Mouse (Mus musculus): Measurements from ENCODE around the gene Sptan1. TPM values are rescaled to one million over a fixed set of nuclear protein-coding genes. Genes with fewer than 3 reads are reported as not detected.

Gene Sptan1
- polyA plus RNA-seq, 1 experiment from 2014 or later, result 58.6 TPM

- no peak for TF ChIP-seq CTCF (IDR thresholded peaks at IDR 0.05; ENCODE audit: low read depth)
- ATAC-seq, result no peak
- H3K4me2 ChIP-seq (replicated peaks; ENCODE audit: low read depth), result no peak overlapping the region
- H3K27ac ChIP-seq (ENCODE audit: low read depth, low read length), result no peak overlapping the region
- no peaks in the 10 kb centered on the region for H3K9me3 ChIP-seq (ENCODE audit: control insufficient read depth)
- WGBS, result 92% methylated on average over 8 of the region's 9 CpGs
- H3K4me3 ChIP-seq (ENCODE audit: low read depth, low read length), result no peak overlapping the region
- H3K27me3 ChIP-seq (replicated peaks; ENCODE audit: control insufficient read depth, insufficient read depth, low read length), result no peaks in the 10 kb centered on the region
- H3K9ac ChIP-seq (ENCODE audit: low read depth, low read length), result no peak overlapping the region
- peaks cover 4% of the 10 kb centered on the region; the same call in 1 of the 2 replicates for H3K36me3 ChIP-seq (ENCODE audit: control insufficient read depth, insufficient read depth)
- no peaks in the 10 kb centered on the region for H3K4me1 ChIP-seq (replicated peaks; ENCODE audit: control insufficient read depth, insufficient read depth, low read length)
Measured at GRCm38 (mm10) chr2:30076439-30076838, 111.1 kb downstream of the Sptan1 start.

DNA sequence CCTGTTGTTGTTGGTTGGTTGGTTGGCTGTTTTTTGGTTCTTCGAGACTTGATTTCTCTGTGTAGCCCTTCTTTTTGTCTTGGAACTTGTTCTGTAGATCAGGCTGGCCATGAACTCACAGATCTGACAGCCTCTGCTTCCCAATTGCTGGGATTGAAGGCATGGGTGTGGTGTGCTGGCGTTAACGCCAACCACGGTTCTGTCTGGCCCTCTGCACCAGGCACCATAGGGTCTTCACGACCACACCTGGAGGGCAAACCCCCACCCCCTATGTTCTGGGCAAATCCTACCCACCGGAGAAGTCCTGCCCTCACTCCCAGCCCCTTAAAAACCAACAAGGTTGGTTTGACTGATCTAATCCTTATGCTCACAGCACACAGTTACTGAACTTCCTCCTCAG is 111.6 kb downstream of the Sptan1 start:
- H3K27ac ChIP-seq (ENCODE audit: low read depth, low read length), result no peak overlapping the region
- TF ChIP-seq CTCF (IDR thresholded peaks at IDR 0.05; ENCODE audit: low read depth), result no peak
- H3K4me3 ChIP-seq (ENCODE audit: low read depth, low read length), result no peak overlapping the region
- peak overlapping the region; percentile 91 for H3K4me2 ChIP-seq (replicated peaks; ENCODE audit: low read depth)
- no peaks in the 10 kb centered on the region for H3K27me3 ChIP-seq (replicated peaks; ENCODE audit: control insufficient read depth, insufficient read depth, low read length)
- 53% methylated on average over 6 of the region's 6 CpGs for WGBS
- H3K9me3 ChIP-seq (ENCODE audit: control insufficient read depth), result no peaks in the 10 kb centered on the region
- H3K9ac ChIP-seq (ENCODE audit: low read depth, low read length), result peak overlapping the region; percentile 38; the same call in 1 of the 2 replicates
- no peaks in the 10 kb centered on the region for H3K4me1 ChIP-seq (replicated peaks; ENCODE audit: control insufficient read depth, insufficient read depth, low read length)
- ATAC-seq, result peak; percentile 33
- H3K36me3 ChIP-seq (ENCODE audit: control insufficient read depth, insufficient read depth), result peaks cover 4% of the 10 kb centered on the region; the same call in 1 of the 2 replicates

DNA sequence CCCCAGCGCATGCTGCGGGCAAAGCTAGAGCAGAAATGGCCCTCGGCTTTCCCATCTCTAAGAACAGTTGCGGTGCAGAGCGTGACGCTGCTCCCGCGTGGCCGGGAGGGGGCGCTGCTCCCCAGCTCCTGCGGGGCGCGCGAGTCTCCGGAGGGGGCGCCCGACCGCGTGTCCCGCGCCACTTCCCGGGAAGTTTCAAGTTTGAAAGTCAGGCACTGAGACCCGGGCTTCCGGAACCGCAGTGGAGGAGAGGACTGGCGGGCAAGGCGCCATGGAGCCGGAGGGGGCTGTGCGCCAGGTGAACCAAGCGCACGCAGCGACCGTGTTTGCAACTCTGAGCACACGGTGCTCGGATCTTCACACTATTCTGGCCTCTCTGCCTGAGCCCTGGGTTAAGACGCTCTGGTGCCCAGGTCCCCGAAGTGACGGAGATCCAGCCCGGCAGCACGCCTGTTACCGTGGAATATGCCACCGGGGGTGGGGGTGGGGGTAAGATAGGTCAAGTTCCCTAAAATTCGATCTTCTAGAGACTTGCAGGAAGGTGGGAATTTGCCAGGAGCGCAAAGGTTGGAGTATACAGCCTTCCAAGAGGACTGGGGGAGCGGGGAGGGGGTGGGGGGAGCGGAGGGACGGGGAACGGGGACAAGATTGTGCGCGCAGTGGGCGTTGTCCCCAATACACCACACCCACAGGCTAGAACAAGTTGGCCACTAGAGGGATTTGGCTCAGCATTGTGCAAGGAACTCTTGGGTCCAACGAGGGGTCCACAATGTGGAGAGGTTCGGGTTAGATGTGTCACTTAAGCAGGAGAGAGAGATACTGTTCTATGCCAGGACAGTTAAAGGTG is 112.4 kb downstream of the Sptan1 start, which contains the start of gene Pkn3:
Gene Pkn3 (plus strand): TSS at position 183 of the 847 bp plus-strand sequence.
- Histone ChIP-seq H3K9me3 (ENCODE audit: control insufficient read depth) (no peaks in the 10 kb centered on the region), H3K27ac (ENCODE audit: low read depth, low read length) (peak within 1 kb of the TSS; percentile 58), H3K4me3 (ENCODE audit: low read depth, low read length) (peak within 1 kb of the TSS; percentile 47), H3K9ac (ENCODE audit: low read depth, low read length) (peak within 1 kb of the TSS; percentile 38), H3K4me1 (replicated peaks; ENCODE audit: control insufficient read depth, insufficient read depth, low read length) (no peaks in the 10 kb centered on the region), H3K4me2 (replicated peaks; ENCODE audit: low read depth) (peak within 1 kb of the TSS; percentile 91), H3K27me3 (replicated peaks; ENCODE audit: control insufficient read depth, insufficient read depth, low read length) (no peaks in the 10 kb centered on the region), H3K36me3 (ENCODE audit: control insufficient read depth, insufficient read depth) (no peaks in the 10 kb centered on the region; the same call in 1 of the 2 replicates)
- peak; percentile 100 for TF ChIP-seq CTCF (IDR thresholded peaks at IDR 0.05; ENCODE audit: low read depth)
- ATAC-seq, result peak; percentile 77
- under 1% methylated on average over 53 of the region's 53 CpGs for WGBS

DNA sequence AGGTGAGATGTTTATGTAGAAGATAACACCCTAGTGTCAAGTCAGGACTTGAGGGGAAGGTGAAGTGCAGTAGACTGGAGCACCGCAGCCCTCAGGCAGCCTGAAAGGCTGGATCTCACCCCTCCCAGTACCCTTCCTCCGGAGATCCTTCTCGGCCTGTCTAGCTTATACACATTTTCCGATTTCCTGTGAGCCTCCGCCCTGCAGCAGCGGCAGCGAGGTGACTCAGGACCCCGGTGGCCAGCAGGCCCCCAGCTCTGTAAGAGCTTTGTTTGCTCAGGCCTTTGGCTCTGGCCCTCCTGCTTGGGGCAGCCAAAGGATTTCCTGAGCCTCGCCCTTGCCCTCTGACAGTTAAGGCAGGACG is 113.0 kb downstream of the Sptan1 start:
- Histone ChIP-seq H3K4me2 (replicated peaks; ENCODE audit: low read depth) (peak overlapping the region; percentile 91), H3K9me3 (ENCODE audit: control insufficient read depth) (no peaks in the 10 kb centered on the region), H3K27me3 (replicated peaks; ENCODE audit: control insufficient read depth, insufficient read depth, low read length) (no peaks in the 10 kb centered on the region), H3K4me1 (replicated peaks; ENCODE audit: control insufficient read depth, insufficient read depth, low read length) (no peaks in the 10 kb centered on the region), H3K27ac (ENCODE audit: low read depth, low read length) (no peak overlapping the region), H3K4me3 (ENCODE audit: low read depth, low read length) (peak overlapping the region; percentile 47), H3K36me3 (ENCODE audit: control insufficient read depth, insufficient read depth) (no peaks in the 10 kb centered on the region), H3K9ac (ENCODE audit: low read depth, low read length) (no peak overlapping the region)
- peak; percentile 31; the same call in 1 of the 2 replicates for ATAC-seq
- 16% methylated on average over 10 of the region's 10 CpGs for WGBS
- no peak for TF ChIP-seq CTCF (IDR thresholded peaks at IDR 0.05; ENCODE audit: low read depth)

DNA sequence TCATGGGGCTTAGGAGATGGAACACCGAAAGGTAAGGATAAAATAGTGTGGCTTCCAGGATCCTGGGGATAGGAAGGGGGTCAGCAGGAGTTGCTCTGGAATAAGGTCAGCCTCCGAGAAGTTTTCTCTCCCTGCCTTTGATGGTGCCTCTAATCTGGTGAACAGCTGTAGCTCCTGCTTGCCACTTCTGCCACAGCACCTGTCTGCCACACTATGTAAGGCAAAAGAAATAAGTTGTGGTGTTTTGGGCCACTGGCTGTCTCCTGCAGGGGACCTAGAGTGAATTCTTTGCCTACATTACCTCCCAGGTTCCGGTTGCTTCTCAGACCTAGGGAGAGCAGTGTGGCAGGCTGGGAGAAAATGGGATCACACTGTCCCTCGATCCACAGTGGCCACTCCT is 113.4 kb downstream of the Sptan1 start:
- Histone ChIP-seq H3K27ac (ENCODE audit: low read depth, low read length) (no peak overlapping the region), H3K9ac (ENCODE audit: low read depth, low read length) (no peak overlapping the region), H3K4me1 (replicated peaks; ENCODE audit: control insufficient read depth, insufficient read depth, low read length) (no peaks in the 10 kb centered on the region), H3K4me2 (replicated peaks; ENCODE audit: low read depth) (0 out of 2 replicates have a peak overlapping the region, but pooled peaks have one; percentile 91), H3K4me3 (ENCODE audit: low read depth, low read length) (no peak overlapping the region), H3K9me3 (ENCODE audit: control insufficient read depth) (no peaks in the 10 kb centered on the region), H3K36me3 (ENCODE audit: control insufficient read depth, insufficient read depth) (no peaks in the 10 kb centered on the region), H3K27me3 (replicated peaks; ENCODE audit: control insufficient read depth, insufficient read depth, low read length) (no peaks in the 10 kb centered on the region)
- TF ChIP-seq CTCF (IDR thresholded peaks at IDR 0.05; ENCODE audit: low read depth), result no peak
- WGBS, result 60% methylated on average over 4 of the region's 4 CpGs
- no peak for ATAC-seq

DNA sequence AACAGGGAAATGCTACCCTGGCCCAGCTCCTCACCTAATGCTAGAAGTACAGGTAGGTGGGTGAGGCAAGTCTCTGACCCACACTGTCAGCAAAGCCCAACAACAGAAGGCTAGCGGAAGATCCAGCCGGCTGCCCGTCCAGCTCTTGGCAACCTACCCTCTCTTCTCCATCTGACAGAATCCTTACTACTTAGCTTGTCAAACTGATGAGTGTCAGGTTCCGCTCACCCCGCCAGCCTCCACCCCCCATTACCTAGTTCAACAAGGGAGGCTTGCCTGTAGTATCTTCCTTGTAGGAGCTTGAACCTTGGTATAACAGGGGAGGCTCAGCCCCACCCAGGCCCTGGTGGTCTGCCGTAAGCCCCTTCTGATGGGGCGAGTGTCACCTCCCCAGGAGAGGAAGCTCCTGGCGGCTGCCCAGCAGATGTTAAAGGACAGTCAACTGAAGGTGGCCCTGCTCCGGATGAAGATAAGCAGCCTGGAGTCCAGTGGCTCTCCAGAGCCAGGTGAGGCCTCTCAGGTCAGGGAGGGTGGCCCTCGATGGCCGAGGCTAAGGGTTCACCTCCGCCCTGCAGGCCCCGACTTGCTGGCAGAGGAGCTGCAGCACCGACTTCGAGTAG is 114.9 kb downstream of the Sptan1 start:
- Histone ChIP-seq H3K27me3 (replicated peaks; ENCODE audit: control insufficient read depth, insufficient read depth, low read length) (no peaks in the 10 kb centered on the region), H3K4me2 (replicated peaks; ENCODE audit: low read depth) (no peak overlapping the region), H3K4me3 (ENCODE audit: low read depth, low read length) (no peak overlapping the region), H3K27ac (ENCODE audit: low read depth, low read length) (no peak overlapping the region), H3K36me3 (ENCODE audit: control insufficient read depth, insufficient read depth) (no peaks in the 10 kb centered on the region), H3K9me3 (ENCODE audit: control insufficient read depth) (no peaks in the 10 kb centered on the region), H3K4me1 (replicated peaks; ENCODE audit: control insufficient read depth, insufficient read depth, low read length) (no peaks in the 10 kb centered on the region), H3K9ac (ENCODE audit: low read depth, low read length) (no peak overlapping the region)
- no peak for TF ChIP-seq CTCF (IDR thresholded peaks at IDR 0.05; ENCODE audit: low read depth)
- 88% methylated on average over 15 of the region's 15 CpGs for WGBS
- ATAC-seq, result no peak

Small RNA genes lying within 50 kb of the gene (microRNA-seq; reads per million reads assigned to microRNA genes)
- gene Mir6997, result 0.82 reads per million

Other genes starting within 250 kb of the Sptan1 start
- 0.10 TPM in 1 of 2 replicates, not detected in the other for gene Gm13420, start 213.9 kb upstream of the Sptan1 start, polyA plus RNA-seq (2015; fragmentation: Nextera tagmentation; extraction: Ambion mirVana)
- not detected in 2 replicates for gene Gm13547, start 206.2 kb upstream of the Sptan1 start, polyA plus RNA-seq (2015; fragmentation: Nextera tagmentation; extraction: Ambion mirVana)
- gene Coq4, start 178.1 kb upstream of the Sptan1 start, polyA plus RNA-seq (2015; fragmentation: Nextera tagmentation; extraction: Ambion mirVana), result 27.7 and 28.3 TPM in 2 replicates
- gene Trub2, start 177.1 kb upstream of the Sptan1 start, polyA plus RNA-seq (2015; fragmentation: Nextera tagmentation; extraction: Ambion mirVana), result 23.5 and 26.6 TPM in 2 replicates
- 105 and 118 TPM in 2 replicates for gene Slc27a4, start 162.9 kb upstream of the Sptan1 start, polyA plus RNA-seq (2015; fragmentation: Nextera tagmentation; extraction: Ambion mirVana)
- 19.5 and 24.9 TPM in 2 replicates for gene Urm1, start 145.5 kb upstream of the Sptan1 start, polyA plus RNA-seq (2015; fragmentation: Nextera tagmentation; extraction: Ambion mirVana)
- gene Cercam, start 96.4 kb upstream of the Sptan1 start, polyA plus RNA-seq (2015; fragmentation: Nextera tagmentation; extraction: Ambion mirVana), result 9.5 and 10.6 TPM in 2 replicates
- 15.7 and 17.0 TPM in 2 replicates for gene Odf2, start 76.3 kb upstream of the Sptan1 start, polyA plus RNA-seq (2015; fragmentation: Nextera tagmentation; extraction: Ambion mirVana)
- gene Gle1, start 30.1 kb upstream of the Sptan1 start, polyA plus RNA-seq (2015; fragmentation: Nextera tagmentation; extraction: Ambion mirVana), result 14.3 and 14.5 TPM in 2 replicates
- gene Wdr34, start 83.3 kb downstream of the Sptan1 start, polyA plus RNA-seq (2015; fragmentation: Nextera tagmentation; extraction: Ambion mirVana), result 4.9 and 5.9 TPM in 2 replicates
- gene Set, start 91.8 kb downstream of the Sptan1 start, polyA plus RNA-seq (2015; fragmentation: Nextera tagmentation; extraction: Ambion mirVana), result 174 and 180 TPM in 2 replicates
- gene Pkn3, start 112.1 kb downstream of the Sptan1 start, polyA plus RNA-seq (2015; fragmentation: Nextera tagmentation; extraction: Ambion mirVana), result 2.8 and 3.4 TPM in 2 replicates
- 90.9 and 91.3 TPM in 2 replicates for gene Zdhhc12, start 128.1 kb downstream of the Sptan1 start, polyA plus RNA-seq (2015; fragmentation: Nextera tagmentation; extraction: Ambion mirVana)
- gene Zer1, start 159.0 kb downstream of the Sptan1 start, polyA plus RNA-seq (2015; fragmentation: Nextera tagmentation; extraction: Ambion mirVana), result 2.6 and 2.8 TPM in 2 replicates
- gene Tbc1d13, start 168.2 kb downstream of the Sptan1 start, polyA plus RNA-seq (2015; fragmentation: Nextera tagmentation; extraction: Ambion mirVana), result 5.3 and 8.5 TPM in 2 replicates
- gene Endog, start 205.9 kb downstream of the Sptan1 start, polyA plus RNA-seq (2015; fragmentation: Nextera tagmentation; extraction: Ambion mirVana), result 56.3 and 59.3 TPM in 2 replicates
- gene Spout1, start 212.9 kb downstream of the Sptan1 start, polyA plus RNA-seq (2015; fragmentation: Nextera tagmentation; extraction: Ambion mirVana), result 17.3 and 18.7 TPM in 2 replicates
- gene Kyat1, start 240.3 kb downstream of the Sptan1 start, polyA plus RNA-seq (2015; fragmentation: Nextera tagmentation; extraction: Ambion mirVana), result 17.3 and 20.5 TPM in 2 replicates